Mouse (Mus musculus): ENCODE results near the gene Letmd1. TPM values are rescaled to one million over a fixed set of nuclear protein-coding genes. Genes with fewer than 3 reads are reported as not detected.
A peak's percentile ranks its signal among the peaks of the same experiment; 100 is the strongest.
"Not testable (repeated sequence)": the region's sequence is repeated elsewhere in the genome, so short reads cannot be mapped to it uniquely, and the experiment has no call there.

Letmd1 gene
- polyA plus RNA-seq, 1 experiment from 2014 or later, result 41.2 TPM

DNA sequence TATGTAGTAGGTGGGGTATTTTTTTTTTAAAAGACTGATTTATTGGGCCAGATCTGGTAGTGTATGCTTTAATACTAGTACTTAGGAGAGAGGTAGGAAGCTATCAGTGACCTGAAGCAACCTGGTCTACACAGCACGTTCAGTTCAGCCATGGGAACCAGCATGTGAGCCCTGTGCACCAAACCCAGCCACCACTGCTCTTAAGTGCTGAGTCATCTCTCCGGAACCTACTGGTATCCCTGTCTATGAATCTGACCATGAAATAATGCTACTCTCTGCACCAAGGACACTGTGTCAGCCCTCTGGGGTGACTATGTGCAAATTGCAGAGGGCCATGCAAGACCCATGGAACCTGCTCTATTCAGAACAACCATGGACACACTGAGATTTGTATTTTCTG lies 18.2 kb downstream of the Letmd1 start:
- Histone ChIP-seq H3K27ac (0 out of 2 replicates have a peak overlapping the region, but pooled peaks have one; percentile 14), H3K4me1 (replicated peaks) (peaks cover 51% of the 10 kb centered on the region), H3K27me3 (ENCODE audit: insufficient read depth, poor library complexity, severe bottlenecking) (no peaks in the 10 kb centered on the region), H3K4me3 (no peak overlapping the region), H3K36me3 (peaks cover 77% of the 10 kb centered on the region), H3K9me3 (no peaks in the 10 kb centered on the region)
- DNase-seq (ENCODE audit: low spot score), result no peak
- 81% methylated on average over 2 of the region's 2 CpGs for WGBS

DNA sequence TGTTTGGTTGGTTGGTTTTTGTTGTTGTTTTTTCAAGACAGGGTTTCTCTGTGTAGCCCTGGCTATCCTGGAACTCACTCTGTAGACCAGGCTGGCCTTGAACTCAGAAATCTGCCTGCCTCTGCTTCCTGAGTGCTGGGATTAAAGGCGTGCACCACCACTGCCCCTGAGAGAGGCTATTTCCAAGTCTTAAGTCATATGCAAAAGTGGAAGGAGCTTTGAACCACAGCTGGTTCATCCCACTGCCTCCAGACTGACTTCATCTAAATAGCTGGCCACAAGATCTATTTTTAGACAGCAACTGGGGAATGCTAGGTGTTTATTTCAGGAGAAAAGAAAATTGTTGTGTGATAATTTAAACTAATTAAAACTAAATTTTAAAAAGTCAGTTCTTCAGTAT lies 19.5 kb downstream of the Letmd1 start:
- not testable (repeated sequence) for H3K27ac ChIP-seq; H3K27me3 ChIP-seq (ENCODE audit: insufficient read depth, poor library complexity, severe bottlenecking); H3K4me3 ChIP-seq; H3K9me3 ChIP-seq; DNase-seq (ENCODE audit: low spot score)
- whole genome bisulfite sequencing, result 88% methylated on average over 1 of the region's 1 CpGs
- peaks cover 64% of the 10 kb centered on the region for H3K4me1 ChIP-seq (replicated peaks)
- peaks cover 65% of the 10 kb centered on the region for H3K36me3 ChIP-seq

DNA sequence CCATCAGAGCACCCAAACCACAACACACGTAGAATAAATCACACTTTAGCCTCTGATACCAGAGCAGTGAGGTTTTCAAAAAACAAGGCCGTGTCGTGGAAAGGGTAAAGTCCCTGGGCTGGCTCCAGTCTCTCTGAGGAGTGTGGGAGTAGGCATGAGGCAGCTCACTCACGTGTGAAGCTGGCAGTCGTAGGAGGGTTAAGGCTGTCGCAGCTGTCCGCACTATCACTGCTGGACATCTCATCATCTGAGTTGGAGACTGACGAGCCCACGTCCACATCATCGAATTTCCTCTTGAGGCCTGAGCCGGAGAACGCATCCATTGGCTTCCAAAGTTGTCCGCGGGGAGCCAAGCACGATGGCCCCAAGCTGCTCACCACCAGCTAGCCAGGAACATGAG lies 20.4 kb downstream of the Letmd1 start:
- Histone ChIP-seq H3K9me3 (no peaks in the 10 kb centered on the region), H3K27ac (no peak overlapping the region; the same call in 1 of the 2 replicates), H3K4me1 (replicated peaks) (peaks cover 73% of the 10 kb centered on the region), H3K27me3 (ENCODE audit: insufficient read depth, poor library complexity, severe bottlenecking) (no peaks in the 10 kb centered on the region), H3K36me3 (peaks cover 55% of the 10 kb centered on the region), H3K4me3 (no peak overlapping the region)
- no peak for DNase-seq (ENCODE audit: low spot score)
- 82% methylated on average over 15 of the region's 15 CpGs for WGBS

DNA sequence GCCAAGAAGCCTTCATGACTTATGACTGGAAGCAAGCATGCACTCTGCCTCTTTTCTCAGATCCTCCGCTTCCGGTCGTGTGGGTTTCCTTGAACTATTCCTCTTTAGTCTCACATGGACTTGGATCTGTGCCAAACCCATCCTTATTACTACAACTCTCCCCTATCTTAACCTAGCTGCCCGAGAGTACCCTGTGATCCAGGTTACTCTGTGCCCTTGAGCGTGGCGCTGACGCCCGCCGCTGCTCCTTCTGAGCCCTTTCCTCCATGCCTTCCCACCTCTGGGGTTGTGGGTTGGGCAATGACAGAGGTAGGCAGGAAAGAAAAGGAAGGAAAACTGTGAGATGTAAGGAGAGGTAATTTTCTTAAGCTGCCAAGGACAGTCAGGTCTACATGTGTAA lies 23.1 kb downstream of the Letmd1 start:
- 89% methylated on average over 9 of the region's 9 CpGs for WGBS
- H3K4me1 ChIP-seq (replicated peaks), result peaks cover 68% of the 10 kb centered on the region
- H3K27ac ChIP-seq, result no peak overlapping the region
- H3K4me3 ChIP-seq, result no peak overlapping the region
- no peaks in the 10 kb centered on the region for H3K27me3 ChIP-seq (ENCODE audit: insufficient read depth, poor library complexity, severe bottlenecking)
- H3K9me3 ChIP-seq, result no peaks in the 10 kb centered on the region
- DNase-seq (ENCODE audit: low spot score), result no peak
- peaks cover 28% of the 10 kb centered on the region for H3K36me3 ChIP-seq

DNA sequence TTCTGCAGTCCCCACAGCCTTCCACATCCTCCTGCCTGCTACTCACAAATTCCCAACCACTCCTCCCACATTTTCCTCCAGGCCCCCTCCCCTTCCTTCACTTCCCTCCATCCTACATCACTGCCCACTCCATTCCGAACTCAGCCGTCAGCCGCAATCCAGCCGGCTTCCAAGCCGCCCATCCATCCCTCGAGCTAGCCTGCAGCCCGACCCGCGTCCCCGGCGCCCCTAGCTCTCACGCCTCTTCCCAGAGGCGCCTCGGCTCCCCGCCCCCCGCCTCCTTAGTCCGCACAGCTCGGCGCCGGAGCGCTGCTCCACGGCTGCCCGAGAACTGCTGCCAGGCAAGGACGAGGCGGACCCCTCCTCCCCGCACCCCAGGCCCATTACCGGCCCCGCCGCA lies 25.8 kb downstream of the Letmd1 start:
- Histone ChIP-seq H3K4me3 (peak overlapping the region; percentile 91), H3K27ac (peak overlapping the region; percentile 98), H3K4me1 (replicated peaks) (peaks cover 53% of the 10 kb centered on the region), H3K36me3 (0 out of 2 replicates have a peak, but pooled peaks cover 1% of the 10 kb centered on the region), H3K27me3 (ENCODE audit: insufficient read depth, poor library complexity, severe bottlenecking) (no peaks in the 10 kb centered on the region), H3K9me3 (no peaks in the 10 kb centered on the region)
- under 1% methylated on average over 29 of the region's 29 CpGs for WGBS
- no peak for DNase-seq (ENCODE audit: low spot score)

DNA sequence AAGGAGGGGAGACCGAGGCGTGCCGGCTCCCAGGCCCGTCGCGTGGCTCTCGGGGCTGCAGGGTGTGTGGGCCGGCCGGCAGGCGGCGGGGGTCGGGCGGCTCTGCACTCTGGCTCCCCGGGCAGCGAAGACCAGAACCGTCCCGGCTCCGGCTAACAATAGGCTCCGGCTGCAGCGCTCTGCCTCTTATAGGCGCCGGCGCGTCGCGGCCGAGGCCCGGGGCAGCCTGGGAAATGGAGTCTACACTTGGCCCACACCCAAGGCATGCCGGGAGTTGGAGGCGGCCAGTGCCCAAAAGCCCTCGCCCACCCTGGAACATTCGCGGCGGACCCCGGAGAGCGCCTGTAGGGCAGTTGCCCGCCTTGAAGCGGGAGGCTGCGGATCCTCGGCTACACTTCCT lies 26.3 kb downstream of the Letmd1 start, which contains the start of gene Csrnp2:
Gene Csrnp2 (minus strand): TSS at position 387 of the 400 bp plus-strand sequence.
- Histone ChIP-seq H3K27ac (peak within 1 kb of the TSS; percentile 98), H3K9me3 (no peaks in the 10 kb centered on the region), H3K4me1 (replicated peaks) (peaks cover 51% of the 10 kb centered on the region), H3K4me3 (peak within 1 kb of the TSS; percentile 91), H3K27me3 (ENCODE audit: insufficient read depth, poor library complexity, severe bottlenecking) (no peaks in the 10 kb centered on the region), H3K36me3 (no peaks in the 10 kb centered on the region)
- under 1% methylated on average over 40 of the region's 40 CpGs for WGBS
- peak; percentile 96 for DNase-seq (ENCODE audit: low spot score)

DNA sequence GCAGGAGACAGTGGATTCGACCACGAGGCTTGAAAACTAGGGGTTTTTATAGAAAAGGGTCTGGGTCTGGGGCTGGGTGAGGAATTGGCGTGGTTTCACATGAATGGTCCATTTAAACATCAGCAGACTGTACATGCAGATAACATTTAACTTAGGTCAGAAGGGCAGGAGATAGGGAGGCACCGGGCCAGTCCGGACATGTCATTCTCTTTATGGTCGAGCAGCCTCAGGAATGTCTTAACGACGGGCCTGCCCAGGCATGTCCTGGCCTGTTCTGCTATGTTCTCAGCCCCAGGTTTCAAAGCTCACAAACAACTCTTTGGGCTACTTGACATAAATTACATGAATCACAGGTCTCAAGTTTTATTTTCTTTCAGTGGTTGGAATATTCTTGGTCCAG lies 30.7 kb downstream of the Letmd1 start:
- H3K27ac ChIP-seq; H3K27me3 ChIP-seq (ENCODE audit: insufficient read depth, poor library complexity, severe bottlenecking); H3K9me3 ChIP-seq; H3K4me1 ChIP-seq (replicated peaks); H3K4me3 ChIP-seq; DNase-seq (ENCODE audit: low spot score): not testable (repeated sequence)
- peaks cover 14% of the 10 kb centered on the region for H3K36me3 ChIP-seq
- 94% methylated on average over 8 of the region's 8 CpGs for WGBS

DNA sequence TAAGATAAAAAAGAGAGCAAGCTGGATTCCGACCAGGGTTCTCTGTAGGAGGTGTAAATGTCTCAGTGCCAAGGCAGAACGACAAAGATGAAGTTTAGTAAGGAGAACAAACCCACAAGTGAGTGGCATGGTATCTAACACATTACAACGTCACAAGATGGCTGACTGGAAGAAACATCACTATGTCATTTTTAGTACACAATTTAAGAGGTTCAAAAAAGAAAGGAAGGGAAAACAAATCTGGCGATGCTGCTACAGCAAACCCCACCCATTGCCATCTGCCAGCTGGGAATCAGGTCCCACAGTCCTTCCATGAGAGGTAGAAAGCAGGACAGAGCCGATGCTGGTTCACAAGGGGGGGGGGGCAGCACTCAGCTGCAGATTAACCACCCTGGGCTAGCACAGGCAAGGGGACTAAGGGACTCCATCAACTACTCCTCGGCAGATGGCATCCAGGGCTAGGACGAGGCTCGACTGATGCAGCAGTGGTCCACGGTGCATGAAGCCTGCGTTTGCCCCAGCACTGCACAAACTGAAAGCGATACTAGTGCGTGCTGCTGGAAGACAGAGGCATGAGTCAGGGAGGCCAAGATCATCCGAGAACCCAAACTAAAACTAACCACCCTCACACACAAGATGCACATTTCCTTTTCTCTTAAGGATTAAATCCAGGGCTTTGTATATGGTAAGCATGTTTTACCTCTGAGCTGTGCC lies 39.8 kb downstream of the Letmd1 start:
- Histone ChIP-seq H3K27ac (no peak overlapping the region), H3K4me3 (no peak overlapping the region), H3K36me3 (peaks cover 98% of the 10 kb centered on the region), H3K27me3 (ENCODE audit: insufficient read depth, poor library complexity, severe bottlenecking) (no peaks in the 10 kb centered on the region), H3K4me1 (replicated peaks) (no peaks in the 10 kb centered on the region), H3K9me3 (no peaks in the 10 kb centered on the region)
- WGBS, result 92% methylated on average over 13 of the region's 13 CpGs
- DNase-seq (ENCODE audit: low spot score), result no peak

DNA sequence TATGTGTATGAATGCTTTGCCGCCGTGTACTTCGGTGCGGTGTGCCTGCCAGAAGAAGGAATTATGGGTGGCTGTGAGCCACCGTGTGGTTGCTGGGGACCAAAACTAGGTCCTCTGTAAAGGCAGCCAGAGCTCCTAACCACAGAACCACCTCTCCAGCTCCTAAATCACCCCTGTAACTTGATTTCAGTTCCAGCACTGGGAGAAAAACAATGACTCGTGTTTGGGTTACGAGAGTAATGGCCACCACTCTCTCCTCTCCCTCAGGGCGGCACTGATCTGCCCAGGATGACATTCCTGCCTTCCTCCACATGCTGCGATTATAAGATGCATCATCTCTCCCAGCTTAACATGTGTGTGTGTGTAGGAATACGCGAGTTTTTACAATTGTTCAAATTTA lies 41.2 kb downstream of the Letmd1 start:
- WGBS, result 94% methylated on average over 11 of the region's 11 CpGs
- Histone ChIP-seq H3K4me3 (no peak overlapping the region), H3K36me3 (peaks cover 96% of the 10 kb centered on the region), H3K27ac (no peak overlapping the region), H3K4me1 (replicated peaks) (no peaks in the 10 kb centered on the region), H3K27me3 (ENCODE audit: insufficient read depth, poor library complexity, severe bottlenecking) (no peaks in the 10 kb centered on the region), H3K9me3 (no peaks in the 10 kb centered on the region)
- no peak for DNase-seq (ENCODE audit: low spot score)

DNA sequence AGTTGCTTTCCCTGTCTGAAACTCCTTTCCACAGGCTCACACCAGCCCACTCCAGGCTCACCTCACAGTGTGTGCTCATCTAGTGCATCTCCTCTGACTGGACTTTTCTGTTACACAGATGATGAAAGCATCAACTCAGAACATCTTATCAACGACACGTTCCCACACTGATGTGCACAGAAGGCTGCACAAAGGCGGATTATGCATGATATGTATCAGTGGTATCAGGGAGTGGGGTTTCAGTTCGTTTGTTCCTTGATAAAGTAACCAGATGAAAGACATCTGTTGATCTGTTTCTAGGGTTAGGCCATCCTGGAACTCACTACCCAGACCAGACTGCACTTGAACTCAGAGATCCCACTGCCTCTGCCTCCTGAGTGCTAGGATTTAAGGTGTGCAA lies 44.6 kb downstream of the Letmd1 start:
- Histone ChIP-seq H3K4me3 (no peak overlapping the region), H3K36me3 (peaks cover 91% of the 10 kb centered on the region), H3K4me1 (replicated peaks) (no peaks in the 10 kb centered on the region), H3K27me3 (ENCODE audit: insufficient read depth, poor library complexity, severe bottlenecking) (no peaks in the 10 kb centered on the region), H3K9me3 (no peaks in the 10 kb centered on the region), H3K27ac (no peak overlapping the region)
- no peak for DNase-seq (ENCODE audit: low spot score)
- WGBS, result 89% methylated on average over 4 of the region's 4 CpGs

DNA sequence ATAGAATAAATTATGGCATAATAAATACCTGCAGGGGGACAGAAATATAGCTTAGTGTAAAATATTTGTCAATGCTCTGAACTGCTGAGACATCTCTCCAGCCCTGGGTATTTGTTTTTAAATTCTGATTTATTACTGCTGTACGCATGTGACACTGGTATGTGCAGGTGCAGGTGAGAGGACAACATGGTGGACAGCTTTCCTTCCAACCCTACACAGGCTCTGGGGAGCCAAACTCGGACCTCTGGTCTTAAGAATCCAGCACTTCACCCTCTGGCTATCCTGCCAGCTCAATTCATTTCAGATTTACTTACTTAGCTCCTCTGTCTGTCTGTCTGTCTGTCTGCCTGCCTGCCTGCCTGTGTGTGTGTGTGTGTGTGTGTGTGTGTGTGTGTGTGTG lies 46.3 kb downstream of the Letmd1 start:
- no peak overlapping the region for H3K4me3 ChIP-seq
- 83% methylated on average over 2 of the region's 2 CpGs for WGBS
- peaks cover 91% of the 10 kb centered on the region for H3K36me3 ChIP-seq
- H3K9me3 ChIP-seq, result no peaks in the 10 kb centered on the region
- H3K27ac ChIP-seq, result no peak overlapping the region
- H3K4me1 ChIP-seq (replicated peaks), result no peaks in the 10 kb centered on the region
- no peak for DNase-seq (ENCODE audit: low spot score)
- no peaks in the 10 kb centered on the region for H3K27me3 ChIP-seq (ENCODE audit: insufficient read depth, poor library complexity, severe bottlenecking)

DNA sequence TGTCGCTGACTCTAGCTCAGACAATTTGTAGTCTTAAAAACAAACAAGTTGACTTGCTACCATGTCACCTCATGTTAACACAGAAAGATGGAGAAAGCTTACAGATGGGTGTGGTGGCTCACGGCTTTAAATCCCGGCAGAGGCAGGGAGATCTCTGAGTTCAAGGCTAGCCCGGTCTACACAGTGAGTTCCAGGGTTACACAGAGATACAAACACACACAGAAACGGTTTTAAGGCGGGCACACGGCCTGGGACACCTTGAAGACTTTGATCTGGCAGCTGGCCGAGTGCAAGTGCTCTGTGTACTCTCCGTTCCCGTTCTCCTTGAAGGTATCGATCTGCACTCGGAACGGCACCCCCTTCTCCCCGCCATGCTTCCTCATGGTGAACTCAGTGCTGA lies 51.5 kb downstream of the Letmd1 start:
- H3K4me3 ChIP-seq, result no peak overlapping the region
- DNase-seq (ENCODE audit: low spot score), result no peak
- no peaks in the 10 kb centered on the region for H3K9me3 ChIP-seq
- WGBS, result 92% methylated on average over 14 of the region's 14 CpGs
- no peaks in the 10 kb centered on the region for H3K4me1 ChIP-seq (replicated peaks)
- peaks cover 87% of the 10 kb centered on the region for H3K36me3 ChIP-seq
- no peak overlapping the region for H3K27ac ChIP-seq
- no peaks in the 10 kb centered on the region for H3K27me3 ChIP-seq (ENCODE audit: insufficient read depth, poor library complexity, severe bottlenecking)

DNA sequence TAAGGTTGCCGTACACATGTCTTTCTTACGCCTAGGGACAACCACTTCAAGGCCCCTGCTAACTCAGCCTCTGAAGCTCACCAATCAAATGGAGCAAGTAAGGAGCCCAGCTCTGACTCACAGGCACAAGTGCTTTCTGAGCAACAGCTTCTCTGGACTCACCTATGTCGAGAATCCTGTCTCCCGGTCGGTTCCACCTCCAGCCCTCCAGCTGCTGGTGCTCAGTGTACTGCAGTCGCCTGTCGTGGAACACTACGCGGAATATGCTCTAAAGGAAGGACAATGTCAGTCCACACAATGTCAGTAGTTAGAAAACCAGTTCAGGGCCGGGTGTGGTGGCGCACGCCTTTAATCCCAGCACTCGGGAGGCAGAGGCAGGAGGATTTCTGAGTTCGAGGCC lies 56.6 kb downstream of the Letmd1 start:
- Histone ChIP-seq H3K4me1 (replicated peaks) (no peaks in the 10 kb centered on the region), H3K4me3 (no peak overlapping the region), H3K27ac (no peak overlapping the region), H3K9me3 (no peaks in the 10 kb centered on the region), H3K27me3 (ENCODE audit: insufficient read depth, poor library complexity, severe bottlenecking) (no peaks in the 10 kb centered on the region), H3K36me3 (peaks cover 67% of the 10 kb centered on the region)
- WGBS, result 93% methylated on average over 14 of the region's 14 CpGs
- no peak for DNase-seq (ENCODE audit: low spot score)

DNA sequence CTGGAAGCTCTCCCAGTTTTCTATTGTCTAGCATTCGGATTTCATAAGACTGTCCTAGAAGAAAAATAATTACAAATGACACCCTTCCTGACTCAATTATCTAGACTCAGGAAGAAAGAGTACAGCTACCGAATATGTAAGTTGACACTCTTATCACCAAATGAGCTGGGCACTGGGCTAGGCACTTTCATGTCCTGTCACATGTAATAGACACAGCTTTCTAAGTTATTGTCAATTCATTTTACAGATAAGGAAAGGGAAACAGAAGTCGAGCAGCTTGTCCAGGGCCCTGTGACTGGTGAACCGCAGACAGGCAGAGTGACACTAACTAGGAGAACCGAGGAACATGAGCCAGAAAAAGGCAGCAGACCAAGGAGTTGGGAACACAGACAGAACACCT lies 59.1 kb downstream of the Letmd1 start:
- 93% methylated on average over 5 of the region's 5 CpGs for WGBS
- Histone ChIP-seq H3K4me1 (replicated peaks) (no peaks in the 10 kb centered on the region), H3K36me3 (peaks cover 58% of the 10 kb centered on the region), H3K9me3 (no peaks in the 10 kb centered on the region), H3K4me3 (no peak overlapping the region), H3K27ac (no peak overlapping the region), H3K27me3 (ENCODE audit: insufficient read depth, poor library complexity, severe bottlenecking) (no peaks in the 10 kb centered on the region)
- no peak for DNase-seq (ENCODE audit: low spot score)

Data from hindbrain, embryonic 10.5 days (tissue).